In the genomic region with DNA sequence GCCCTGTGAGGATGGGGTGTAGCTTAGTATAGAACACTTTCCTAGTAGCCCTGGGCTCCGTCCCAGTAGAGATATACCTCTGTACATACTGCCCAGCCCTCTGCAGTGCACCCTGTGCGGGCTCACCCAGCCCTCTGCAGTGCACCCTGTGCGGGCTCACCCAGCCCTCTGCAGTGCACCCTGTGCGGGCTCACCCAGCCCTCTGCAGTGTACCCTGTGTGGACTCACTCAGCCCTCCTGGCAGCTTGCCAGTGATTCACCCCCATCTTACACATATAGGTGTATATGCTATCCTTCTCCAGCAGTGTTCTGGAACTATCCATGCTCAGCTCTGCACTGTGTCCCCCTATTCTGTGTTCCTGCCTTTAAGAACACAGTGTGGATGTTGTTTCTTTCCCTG, we compare ENCODE assay signal across 22 mouse cellular contexts. TPM values are rescaled to one million over a fixed set of nuclear protein-coding genes. Genes with fewer than 3 reads are reported as not detected.
DNase-seq lines count a peak whose midpoint lies in the region; ATAC-seq and TF ChIP-seq lines count a peak whose summit lies in the region.
"Had no signal": no experiment of that assay in that cellular context is flagged by ENCODE, and none has a peak within 500 bp of the region (broad histone marks: within the 10 kb centered on the region; RNA-seq: fewer than 3 reads in every experiment).

No protein-coding gene starts in this region.

- H3K36me3 ChIP-seq in heart, embryonic 11.5 days (ENCODE audit: control insufficient read depth, insufficient read depth, low read length): no peaks in the 10 kb centered on the region
- no peaks in the 10 kb centered on the region for H3K36me3 ChIP-seq in embryonic facial prominence, embryonic 13.5 days
- no peaks in the 10 kb centered on the region for H3K36me3 ChIP-seq in midbrain, postnatal 0 days (ENCODE audit: insufficient read depth, low read length)
- H3K36me3 ChIP-seq in kidney, embryonic 16.5 days (ENCODE audit: insufficient read depth, low read length): no peaks in the 10 kb centered on the region

- H3K27me3 ChIP-seq in heart, embryonic 11.5 days (ENCODE audit: control insufficient read depth, insufficient read depth, low read length): no peaks in the 10 kb centered on the region
- no peaks in the 10 kb centered on the region for H3K27me3 ChIP-seq in embryonic facial prominence, embryonic 13.5 days
- no peaks in the 10 kb centered on the region for H3K27me3 ChIP-seq in midbrain, postnatal 0 days (ENCODE audit: insufficient read depth, low read length)
- no peaks in the 10 kb centered on the region for H3K27me3 ChIP-seq in kidney, embryonic 16.5 days (ENCODE audit: insufficient read depth, low read length)

- H3K27ac ChIP-seq in heart, embryonic 11.5 days (ENCODE audit: low read depth, low read length): 0 out of 2 replicates have a peak overlapping the region, but pooled peaks have one; percentile 42
- no peak overlapping the region for H3K27ac ChIP-seq in embryonic facial prominence, embryonic 13.5 days
- H3K27ac ChIP-seq in midbrain, postnatal 0 days (ENCODE audit: low read depth, low read length): no peak overlapping the region
- no peak overlapping the region for H3K27ac ChIP-seq in kidney, embryonic 16.5 days (ENCODE audit: low read length)

- no peak overlapping the region for H3K4me3 ChIP-seq in heart, embryonic 11.5 days (ENCODE audit: low read depth, low read length)
- no peak overlapping the region for H3K4me3 ChIP-seq in embryonic facial prominence, embryonic 13.5 days
- H3K4me3 ChIP-seq in midbrain, postnatal 0 days (ENCODE audit: low read depth, low read length): no peak overlapping the region
- no peak overlapping the region for H3K4me3 ChIP-seq in kidney, embryonic 16.5 days (ENCODE audit: low read length)

- 74% methylated on average over 4 of the region's 4 CpGs for WGBS in heart, embryonic 11.5 days (ENCODE audit: insufficient replicate concordance)
- WGBS in embryonic facial prominence, embryonic 13.5 days: 86% methylated on average over 4 of the region's 4 CpGs
- 91% methylated on average over 4 of the region's 4 CpGs for WGBS in midbrain, postnatal 0 days
- 86% methylated on average over 4 of the region's 4 CpGs for WGBS in kidney, embryonic 16.5 days

- TF ChIP-seq CTCF in midbrain, postnatal 0 days (IDR thresholded peaks at IDR 0.05): no peak

- H3K4me1 ChIP-seq in heart, embryonic 11.5 days (ENCODE audit: control insufficient read depth, insufficient read depth, low read length): peaks cover 7% of the 10 kb centered on the region
- peaks cover 11% of the 10 kb centered on the region; the same call in 1 of the 2 replicates for H3K4me1 ChIP-seq in embryonic facial prominence, embryonic 13.5 days
- H3K4me1 ChIP-seq in midbrain, postnatal 0 days (ENCODE audit: insufficient read depth, low read length): peaks cover under 1% of the 10 kb centered on the region; the same call in 1 of the 2 replicates
- no peaks in the 10 kb centered on the region for H3K4me1 ChIP-seq in kidney, embryonic 16.5 days (ENCODE audit: insufficient read depth, low read length)

- H3K9me3 ChIP-seq in heart, embryonic 11.5 days (replicated peaks; ENCODE audit: control insufficient read depth, low read length): no peaks in the 10 kb centered on the region
- H3K9me3 ChIP-seq in embryonic facial prominence, embryonic 13.5 days: no peaks in the 10 kb centered on the region
- H3K9me3 ChIP-seq in midbrain, postnatal 0 days (ENCODE audit: low read length): no peaks in the 10 kb centered on the region
- no peaks in the 10 kb centered on the region for H3K9me3 ChIP-seq in kidney, embryonic 16.5 days (ENCODE audit: low read length)

- H3K4me2 ChIP-seq in heart, embryonic 11.5 days: no peak overlapping the region
- no peak overlapping the region for H3K4me2 ChIP-seq in embryonic facial prominence, embryonic 13.5 days
- no peak overlapping the region for H3K4me2 ChIP-seq in midbrain, postnatal 0 days (ENCODE audit: low read depth, low read length, poor library complexity, severe bottlenecking)
- no peak overlapping the region for H3K4me2 ChIP-seq in kidney, embryonic 16.5 days (replicated peaks; ENCODE audit: low read depth, low read length)

- no peak overlapping the region for H3K9ac ChIP-seq in heart, embryonic 11.5 days (ENCODE audit: low read depth, low read length)
- H3K9ac ChIP-seq in embryonic facial prominence, embryonic 13.5 days: no peak overlapping the region
- H3K9ac ChIP-seq in midbrain, postnatal 0 days (replicated peaks; ENCODE audit: low read length, poor library complexity, severe bottlenecking): no peak overlapping the region
- H3K9ac ChIP-seq in kidney, embryonic 16.5 days (replicated peaks; ENCODE audit: low read length): no peak overlapping the region

- no peak for ATAC-seq in heart, embryonic 11.5 days (replicated peaks; ENCODE audit: insufficient number of reproducible peaks, low FRiP score, low TSS enrichment)
- ATAC-seq in embryonic facial prominence, embryonic 13.5 days (ENCODE audit: insufficient number of reproducible peaks, insufficient read depth, low FRiP score, low TSS enrichment, low read depth): 0 out of 2 replicates have a peak, but pooled peaks have one; percentile 20
- ATAC-seq in midbrain, postnatal 0 days (ENCODE audit: low FRiP score): peak; percentile 53; the same call in 1 of the 2 replicates
- ATAC-seq in kidney, embryonic 16.5 days (ENCODE audit: low FRiP score, low TSS enrichment): no peak

- no peak for DNase-seq in heart, adult 9 months (ENCODE audit: low spot score in 2 of 2)
- DNase-seq in NIH3T3 (ENCODE audit: low read depth): peak; percentile 47
- DNase-seq in midbrain, postnatal 0 days (ENCODE audit: low spot score): no peak
- DNase-seq in adrenal gland, postnatal 4 days (ENCODE audit: low spot score in 2 of 2): no peak
- DNase-seq: adrenal gland, postnatal 14 days; B cell, adult 2 months; cerebellum, adult 8-10 months; heart, adult 11 months; kidney, postnatal 4 days; liver; lung, adult 2 months; lung, postnatal 4 days; right cerebral cortex, postnatal 14 days; thymus, postnatal 4 days had no signal

RNA-seq across cellular contexts. Expression of a gene that starts 12.1 kb away (rescaled TPM):
- 3.2 and 3.7 TPM in 2 replicates for polyA plus RNA-seq in heart, embryonic 11.5 days (2014; fragmentation: Nextera tagmentation; extraction: Ambion mirVana)
- 7.7 and 9.4 TPM in 2 replicates for polyA plus RNA-seq in embryonic facial prominence, embryonic 13.5 days (2015; fragmentation: Nextera tagmentation; extraction: Ambion mirVana)
- total RNA-seq in midbrain, postnatal 0 days (2014; rRNA removed): 5.1 and 20.5 TPM in 2 replicates
- polyA plus RNA-seq in midbrain, postnatal 0 days (2015; fragmentation: Nextera tagmentation; extraction: Ambion mirVana): 4.6 and 5.6 TPM in 2 replicates
- polyA plus RNA-seq in kidney, embryonic 16.5 days (2015; fragmentation: Nextera tagmentation; extraction: Ambion mirVana): 13.4 and 14.4 TPM in 2 replicates
- 10 to 100 TPM; 20.1 to 21.1 TPM for total RNA-seq in adrenal gland, postnatal 4 days (2021)

RNA-seq across cellular contexts. Expression of a gene that starts 12.2 kb away (rescaled TPM):
- 108 and 113 TPM in 2 replicates for polyA plus RNA-seq in heart, embryonic 11.5 days (2014; fragmentation: Nextera tagmentation; extraction: Ambion mirVana)
- 90.6 and 99.2 TPM in 2 replicates for polyA plus RNA-seq in embryonic facial prominence, embryonic 13.5 days (2015; fragmentation: Nextera tagmentation; extraction: Ambion mirVana)
- 51.7 and 53.3 TPM in 2 replicates for total RNA-seq in midbrain, postnatal 0 days (2014; rRNA removed)
- 71.5 and 76.7 TPM in 2 replicates for polyA plus RNA-seq in midbrain, postnatal 0 days (2015; fragmentation: Nextera tagmentation; extraction: Ambion mirVana)
- 120 and 121 TPM in 2 replicates for polyA plus RNA-seq in kidney, embryonic 16.5 days (2015; fragmentation: Nextera tagmentation; extraction: Ambion mirVana)
- 100 to 1,000 TPM; 104 to 108 TPM for total RNA-seq in adrenal gland, postnatal 4 days (2021)

RNA-seq across cellular contexts. Expression of a gene that starts 17.8 kb away (rescaled TPM):
- polyA plus RNA-seq in heart, embryonic 11.5 days (2014; fragmentation: Nextera tagmentation; extraction: Ambion mirVana): not detected in 2 replicates
- not detected in 2 replicates for polyA plus RNA-seq in embryonic facial prominence, embryonic 13.5 days (2015; fragmentation: Nextera tagmentation; extraction: Ambion mirVana)
- 0.22 TPM in 1 of 2 replicates, not detected in the other for total RNA-seq in midbrain, postnatal 0 days (2014; rRNA removed)
- polyA plus RNA-seq in midbrain, postnatal 0 days (2015; fragmentation: Nextera tagmentation; extraction: Ambion mirVana): 0.06 and 0.12 TPM in 2 replicates
- polyA plus RNA-seq in kidney, embryonic 16.5 days (2015; fragmentation: Nextera tagmentation; extraction: Ambion mirVana): 0.17 and 0.24 TPM in 2 replicates
- under 1 TPM in 1 of 2 experiments, not detected in 1; 0.14 TPM for total RNA-seq in adrenal gland, postnatal 4 days (2021)
- total RNA-seq: adrenal gland, postnatal 14 days; common myeloid progenitor, adult 5-6 weeks; gastrocnemius, adult 8-10 months; layer of hippocampus, postnatal 25 days; left cerebral cortex, postnatal 14 days had no signal
- polyA plus RNA-seq: heart, postnatal 0 days; lung, adult 2 months had no signal

Comparison
In these comparisons a context has a peak if more than half of its experiments do, and no peak if none do; other contexts are left out.
1. ATAC-seq: peak in embryonic facial prominence, embryonic 13.5 days (single experiment) and midbrain, postnatal 0 days (single experiment); none in heart, embryonic 11.5 days (single experiment) and kidney, embryonic 16.5 days (single experiment).